Mouse (Mus musculus) E14TG2a.4 (cell line): ENCODE measurements at regions not wholly inside any gene's neighbourhood (a gene's known extent, or its start where the extent isn't known, plus 50 kb on each side); places are given as distances from the start of the nearest gene placed in this dataset.

ENCODE experiments used
- CTCF ChIP-seq: conservative IDR thresholded peaks from 2 replicates; pipeline ENCODE4 v1.5.1; 2014; ENCODE audit warnings: low read length
- NANOG ChIP-seq: IDR thresholded peaks from 2 replicates; pipeline ENCODE4 v1.6.1; 2014; ENCODE audit warnings: borderline replicate concordance, low read length, mixed read lengths
- POU5F1 ChIP-seq: IDR thresholded peaks from 2 replicates; pipeline ENCODE4 v1.6.1; 2014; ENCODE audit warnings: low read length, borderline replicate concordance

DNA sequence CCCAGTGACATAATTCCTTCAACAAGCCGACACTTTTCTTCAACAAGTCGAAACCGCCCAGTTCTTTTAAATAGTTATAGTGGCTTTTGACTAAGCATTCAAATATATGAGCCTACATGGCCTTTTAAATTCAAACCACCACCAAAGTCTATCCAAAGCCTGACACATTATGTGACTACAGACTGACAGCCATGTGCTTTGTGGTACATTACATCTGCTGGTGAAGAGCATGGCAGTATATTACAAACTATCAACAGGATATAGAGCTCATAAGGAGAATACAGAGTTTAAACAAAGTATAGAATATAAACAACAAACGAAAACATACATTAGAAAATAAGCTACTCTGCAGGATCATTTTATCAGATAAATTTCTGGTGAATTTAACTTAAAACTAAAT, 1259.5 kb upstream of the Foxg1 start:
- TF ChIP-seq CTCF (no peak), NANOG (no peak), POU5F1 (no peak)
